Mouse (Mus musculus): Measurements from ENCODE around the gene Astn2. TPM values are rescaled to one million over a fixed set of nuclear protein-coding genes. Genes with fewer than 3 reads are reported as not detected.

The Astn2 gene
- total and polyA plus RNA-seq, 3 experiments, result not detected

DNA sequence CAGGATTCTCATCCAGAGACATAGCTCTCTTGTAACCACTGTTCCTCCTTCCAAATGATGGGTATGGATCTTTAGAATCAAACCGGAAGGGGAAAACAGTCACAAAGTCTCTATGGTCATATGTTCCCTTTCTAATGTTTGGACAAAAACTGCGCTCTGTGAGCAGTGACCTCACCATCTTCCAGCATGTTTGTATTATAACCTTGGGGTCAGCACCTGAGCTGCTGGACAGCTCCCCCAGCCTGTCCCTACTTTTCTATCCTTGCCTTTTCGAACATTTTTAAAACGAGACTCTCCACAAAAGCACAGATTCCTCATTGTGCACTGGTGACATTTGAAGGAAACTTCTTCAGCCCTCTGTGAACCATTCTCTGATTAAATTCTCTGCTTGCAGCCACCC lies 5.3 kb downstream of the Astn2 start:
- no peaks in the 10 kb centered on the region for H3K27me3 ChIP-seq (ENCODE audit: control insufficient read depth in 1 of 2, insufficient read depth in 2 of 2, low read length in 2 of 2)
- H3K27ac ChIP-seq (ENCODE audit: control insufficient read depth, low read depth, low read length), result no peak overlapping the region
- no peaks in the 10 kb centered on the region for H3K9me3 ChIP-seq (replicated peaks; ENCODE audit: insufficient read depth, low read length)
- no peak overlapping the region for H3K9ac ChIP-seq (ENCODE audit: control insufficient read depth, low read depth, low read length, poor library complexity, severe bottlenecking)
- H3K79me2 ChIP-seq (ENCODE audit: control insufficient read depth, insufficient read depth, low read length, poor library complexity), result no peaks in the 10 kb centered on the region
- DNase-seq (ENCODE audit: low read depth, low spot score), result peak; percentile 2
- no peaks in the 10 kb centered on the region for H3K36me3 ChIP-seq (ENCODE audit: control insufficient read depth in 1 of 2, insufficient read depth in 2 of 2, low read length in 2 of 2)
- TF ChIP-seq ZKSCAN1 (IDR thresholded peaks at IDR 0.05; ENCODE audit: low read depth, low read length) (no peak), TBP (IDR thresholded peaks at IDR 0.05; ENCODE audit: low read depth, low read length) (no peak), SMC3 (IDR thresholded peaks at IDR 0.05; ENCODE audit: low read depth, low read length) (no peak), HCFC1 (IDR thresholded peaks at IDR 0.05; ENCODE audit: low read depth, low read length) (no peak), POLR2AphosphoS2 (IDR thresholded peaks at IDR 0.05; ENCODE audit: low read length) (no peak), EP300 (IDR thresholded peaks at IDR 0.05; ENCODE audit: low read depth in 1 of 2, low read length in 2 of 2) (no peak), CHD2 (IDR thresholded peaks at IDR 0.05; ENCODE audit: low read length) (no peak), KAT2A (conservative IDR thresholded peaks at IDR 0.05; ENCODE audit: low read depth, low read length) (no peak), JUND (IDR thresholded peaks at IDR 0.05; ENCODE audit: low read depth, low read length) (no peak), NRF1 (IDR thresholded peaks at IDR 0.05; ENCODE audit: insufficient read depth, low read depth, low read length, poor library complexity, severe bottlenecking) (no peak), TCF12 (IDR thresholded peaks at IDR 0.05; ENCODE audit: low read depth, low read length) (no peak), RAD21 (IDR thresholded peaks at IDR 0.05; ENCODE audit: low read depth, low read length) (no peak), CTCF (IDR thresholded peaks at IDR 0.05 in 2 of 3, conservative IDR thresholded peaks at IDR 0.05 in 1 of 3; ENCODE audit: control insufficient read depth in 1 of 3, insufficient read depth in 1 of 3, low read depth in 2 of 3, low read length in 3 of 3, poor library complexity in 1 of 3, severe bottlenecking in 1 of 3) (no peak), RCOR1 (IDR thresholded peaks at IDR 0.05; ENCODE audit: low read depth, low read length) (no peak), MAZ (IDR thresholded peaks at IDR 0.05; ENCODE audit: low read depth, low read length) (no peak), GATA1 (IDR thresholded peaks at IDR 0.05; ENCODE audit: low read depth, low read length) (no peak), E2F4 (IDR thresholded peaks at IDR 0.05; ENCODE audit: borderline replicate concordance, low read depth, low read length) (no peak), ZC3H11A (IDR thresholded peaks at IDR 0.05; ENCODE audit: low read depth, low read length) (no peak)
- no peaks in the 10 kb centered on the region for H3K4me1 ChIP-seq (ENCODE audit: control insufficient read depth in 1 of 2, insufficient read depth in 2 of 2, low read length in 2 of 2)
- H3K4me3 ChIP-seq (ENCODE audit: control insufficient read depth in 1 of 2, insufficient read depth in 1 of 2, low read depth in 2 of 2, low read length in 2 of 2), result no peak overlapping the region

GRCm38 (mm10) chr4:66397216-66397615 lies 7.2 kb downstream of the Astn2 start:
- H3K79me2 ChIP-seq (ENCODE audit: control insufficient read depth, insufficient read depth, low read length, poor library complexity), result no peaks in the 10 kb centered on the region
- H3K4me3 ChIP-seq (ENCODE audit: control insufficient read depth in 1 of 2, insufficient read depth in 1 of 2, low read depth in 2 of 2, low read length in 2 of 2), result no peak overlapping the region
- TF ChIP-seq MAX (IDR thresholded peaks at IDR 0.05; ENCODE audit: low read length) (no peak), RCOR1 (IDR thresholded peaks at IDR 0.05; ENCODE audit: low read depth, low read length) (no peak), JUND (IDR thresholded peaks at IDR 0.05; ENCODE audit: low read depth, low read length) (no peak), TBP (IDR thresholded peaks at IDR 0.05; ENCODE audit: low read depth, low read length) (no peak), ZNF384 (IDR thresholded peaks at IDR 0.05; ENCODE audit: low read depth, low read length) (no peak), NRF1 (IDR thresholded peaks at IDR 0.05; ENCODE audit: insufficient read depth, low read depth, low read length, poor library complexity, severe bottlenecking) (no peak), CHD1 (IDR thresholded peaks at IDR 0.05; ENCODE audit: low read depth, low read length) (no peak), E2F4 (IDR thresholded peaks at IDR 0.05; ENCODE audit: borderline replicate concordance, low read depth, low read length) (no peak), TCF12 (IDR thresholded peaks at IDR 0.05; ENCODE audit: low read depth, low read length) (no peak), ELF1 (IDR thresholded peaks at IDR 0.05; ENCODE audit: low read depth, low read length) (no peak), MEF2A (IDR thresholded peaks at IDR 0.05; ENCODE audit: extremely low read depth, insufficient replicate concordance, low read depth, low read length, poor library complexity, severe bottlenecking) (no peak), GATA1 (IDR thresholded peaks at IDR 0.05; ENCODE audit: low read depth, low read length) (no peak), POLR2AphosphoS2 (IDR thresholded peaks at IDR 0.05; ENCODE audit: low read length) (no peak), USF2 (IDR thresholded peaks at IDR 0.05; ENCODE audit: borderline replicate concordance in 1 of 2, insufficient read depth in 1 of 2, low read depth in 1 of 2, low read length in 2 of 2) (no peak), KAT2A (conservative IDR thresholded peaks at IDR 0.05; ENCODE audit: low read depth, low read length) (no peak)
- H3K4me1 ChIP-seq (ENCODE audit: control insufficient read depth in 1 of 2, insufficient read depth in 2 of 2, low read length in 2 of 2), result no peaks in the 10 kb centered on the region
- H3K9me3 ChIP-seq (replicated peaks; ENCODE audit: insufficient read depth, low read length), result no peaks in the 10 kb centered on the region
- DNase-seq (ENCODE audit: low read depth, low spot score), result no peak
- H3K9ac ChIP-seq (ENCODE audit: control insufficient read depth, low read depth, low read length, poor library complexity, severe bottlenecking), result no peak overlapping the region
- no peaks in the 10 kb centered on the region for H3K27me3 ChIP-seq (ENCODE audit: control insufficient read depth in 1 of 2, insufficient read depth in 2 of 2, low read length in 2 of 2)
- no peak overlapping the region for H3K27ac ChIP-seq (ENCODE audit: control insufficient read depth, low read depth, low read length)
- H3K36me3 ChIP-seq (ENCODE audit: control insufficient read depth in 1 of 2, insufficient read depth in 2 of 2, low read length in 2 of 2), result no peaks in the 10 kb centered on the region

Data from MEL (cell line).